Mouse (Mus musculus) common myeloid progenitor, adult 5-6 weeks (primary cell): ENCODE measurements at regions not wholly inside any gene's neighbourhood (a gene's known extent, or its start where the extent isn't known, plus 50 kb on each side); places are given as distances from the start of the nearest gene placed in this dataset.
"Not testable (repeated sequence)": the region's sequence is repeated elsewhere in the genome, so short reads cannot be mapped to it uniquely, and the experiment has no call there.

Experiments used
- ATAC-seq: replicated peaks from 2 replicates; pipeline ENCODE4 v1.8.0; 2016; ENCODE audit warnings: low read depth, mild to moderate bottlenecking, moderate TSS enrichment, inconsistent platforms; ENCODE audit not compliant: poor library complexity, severe bottlenecking

GRCm38 (mm10) chr14:26319821-26320220, 62.1 kb downstream of the Duxbl3 start:
- not testable (repeated sequence) for ATAC-seq

- ATAC-seq: no peak
These were observed 63.0 kb downstream of the Duxbl3 start for GRCm38 (mm10) chr14:26320736-26321135.

GRCm38 (mm10) chr14:26328562-26328961, 70.8 kb downstream of the Duxbl3 start:
- ATAC-seq: no peak

- ATAC-seq: no peak
These were observed 83.3 kb downstream of the Duxbl3 start for GRCm38 (mm10) chr14:26341111-26341510.

- ATAC-seq: no peak
These were observed 87.5 kb downstream of the Duxbl3 start for GRCm38 (mm10) chr14:26345227-26345626.

GRCm38 (mm10) chr14:26347296-26347695, 89.5 kb downstream of the Duxbl3 start:
- no peak for ATAC-seq

GRCm38 (mm10) chr14:26352927-26353326, 95.2 kb downstream of the Duxbl3 start:
- ATAC-seq: peak; percentile 68

GRCm38 (mm10) chr14:26357242-26357641, 99.5 kb downstream of the Duxbl3 start:
- no peak; the same call in 1 of the 2 replicates for ATAC-seq

GRCm38 (mm10) chr14:26357996-26358395, 100.2 kb downstream of the Duxbl3 start:
- no peak for ATAC-seq

GRCm38 (mm10) chr14:26360071-26360470, 102.3 kb downstream of the Duxbl3 start:
- ATAC-seq: no peak

GRCm38 (mm10) chr14:26361206-26361605, 103.4 kb downstream of the Duxbl3 start:
- ATAC-seq: no peak
